Mouse (Mus musculus) liver, adult (tissue): ENCODE results near the gene Gm3187.
"Not testable (repeated sequence)": the region's sequence is repeated elsewhere in the genome, so short reads cannot be mapped to it uniquely, and the experiment has no call there.

Experiments
- GATA4 ChIP-seq: IDR thresholded peaks from 2 replicates; pipeline ENCODE4 v1.6.1; 2014; ENCODE audit warnings: mild to moderate bottlenecking, low read length; ENCODE audit not compliant: insufficient replicate concordance

Gene Gm3187

DNA sequence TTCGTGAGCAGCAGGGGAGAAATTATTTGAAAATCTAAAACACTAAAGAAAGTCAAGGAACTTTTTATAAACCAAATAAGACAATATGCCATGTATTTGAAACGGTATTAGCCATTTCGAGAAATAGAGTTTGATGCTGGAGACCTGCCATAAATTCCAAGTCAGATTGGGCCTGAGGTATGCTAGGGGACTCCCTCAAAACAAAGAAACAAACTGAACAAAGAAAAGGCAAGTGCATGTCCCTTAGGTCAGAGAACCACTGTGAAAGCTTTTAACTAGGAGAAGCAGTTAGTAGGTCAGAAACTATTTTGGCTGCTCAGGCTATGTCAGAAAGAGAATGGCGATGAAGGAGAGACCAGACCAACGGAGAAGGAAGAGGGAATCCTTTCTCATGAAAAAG, at the start of gene Gm3187:
Gm3187 (plus strand) TSS at position 301 of the 400 bp plus-strand sequence.
- TF ChIP-seq GATA4 = not testable (repeated sequence)

DNA sequence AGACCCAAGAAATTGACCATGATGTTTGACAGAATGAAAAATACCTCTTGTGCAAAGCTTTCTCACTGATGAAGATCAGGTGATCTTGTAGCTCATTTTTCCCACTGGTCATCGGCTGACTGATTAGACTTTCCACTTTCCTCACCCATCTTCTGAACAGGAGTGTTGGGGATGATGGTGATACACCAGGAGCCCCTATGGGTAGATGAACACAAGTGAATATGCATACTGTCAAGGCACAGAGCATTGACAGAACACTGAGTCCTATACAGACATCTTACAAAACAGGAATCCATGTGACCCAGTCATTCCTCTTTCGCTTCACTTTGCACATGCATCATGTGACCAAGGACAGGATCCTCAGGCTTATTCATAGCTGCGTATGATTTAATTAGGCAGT, 28.6 kb upstream of the Gm3187 start, which contains the start of gene Gm3194:
Gm3194 (minus strand) TSS at position 101 of the 400 bp plus-strand sequence.
- TF ChIP-seq GATA4 = not testable (repeated sequence)

DNA sequence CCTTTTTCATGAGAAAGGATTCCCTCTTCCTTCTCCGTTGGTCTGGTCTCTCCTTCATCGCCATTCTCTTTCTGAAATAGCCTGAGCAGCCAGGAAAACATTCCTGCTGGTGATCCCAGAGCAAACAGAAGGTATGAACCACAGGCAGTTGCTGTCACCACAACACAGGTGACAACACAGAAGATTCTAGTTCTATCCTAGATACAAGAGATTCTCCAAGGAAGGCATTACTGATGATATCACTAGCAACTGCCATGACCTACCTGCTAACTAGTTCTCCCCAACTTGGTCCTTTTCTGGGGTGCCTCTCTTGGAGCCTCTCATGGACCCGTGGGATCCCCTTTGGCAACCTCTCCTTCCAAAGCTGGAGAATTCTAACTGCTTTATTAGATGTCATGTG, 6.3 kb upstream of the Gm3187 start, which contains the start of gene Gm8246:
Gm8246 (minus strand) TSS at position 101 of the 400 bp plus-strand sequence.
- not testable (repeated sequence) for TF ChIP-seq GATA4

DNA sequence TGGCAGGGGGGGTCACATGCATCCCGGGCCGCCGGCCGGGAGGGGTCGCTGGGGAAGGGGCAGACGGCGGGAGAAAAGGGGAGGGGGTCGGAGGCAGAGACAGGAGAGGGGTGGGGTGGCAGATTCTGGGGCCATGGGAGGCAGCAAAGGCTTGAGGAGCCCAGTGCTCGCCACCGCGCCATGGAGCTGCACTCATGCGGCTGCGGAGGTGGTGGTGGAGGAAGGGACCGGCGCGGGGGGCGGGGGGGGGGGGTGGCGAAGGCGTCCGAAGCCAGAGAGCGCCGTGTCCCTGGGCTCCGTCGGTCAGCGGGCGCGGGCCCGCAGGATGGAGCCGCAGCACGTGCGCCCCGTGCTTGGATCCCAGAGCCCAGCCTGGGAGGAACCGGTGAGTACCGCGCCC, 17.4 kb downstream of the Gm3187 start, which contains the start of gene Gm3488:
Gm3488 (plus strand) TSS at position 301 of the 400 bp plus-strand sequence.
- TF ChIP-seq GATA4 = not testable (repeated sequence)

DNA sequence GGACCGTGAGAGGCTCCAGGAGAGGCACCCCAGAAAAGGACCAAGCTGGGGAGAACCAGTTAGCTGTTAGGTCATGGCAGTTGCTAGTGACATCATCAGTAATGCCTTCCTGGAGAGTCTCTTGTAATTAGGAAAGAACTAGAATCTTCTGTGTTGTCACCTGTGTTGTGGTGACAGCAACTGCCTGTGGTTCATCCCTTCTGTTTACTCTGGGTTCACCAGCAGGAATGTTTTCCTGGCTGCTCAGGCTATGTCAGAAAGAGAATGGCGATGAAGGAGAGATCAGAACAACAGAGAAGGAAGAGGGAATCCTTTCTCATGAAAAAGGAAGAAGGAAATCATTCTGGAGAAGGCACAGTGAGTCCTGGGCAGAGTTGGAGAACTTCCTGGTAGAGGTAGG, 54.2 kb downstream of the Gm3187 start, which contains the start of gene Gm3532:
Gm3532 (plus strand) TSS at position 301 of the 400 bp plus-strand sequence.
- TF ChIP-seq GATA4 = not testable (repeated sequence)
